Mouse (Mus musculus) skeletal muscle tissue, postnatal 0 days (tissue): Measurements from ENCODE around the gene Rcl1. TPM values are rescaled to one million over a fixed set of nuclear protein-coding genes. Genes with fewer than 3 reads are reported as not detected.
A peak's percentile ranks its signal among the peaks of the same experiment; 100 is the strongest.

Experiments
- microRNA counts: library from miRNA; unstranded; fragments of <30 nt; microRNA quantifications from one replicate; lab custom pipeline; 2015
- microRNA-seq, 2 experiments: library from miRNA; unstranded; fragments of <30 nt; microRNA quantifications; one replicate each; pipeline ENCODE4; 2016
- polyA plus RNA-seq: library from polyadenylated mRNA; unstranded; fragments of >200 nt; fragmentation: Nextera tagmentation; extraction: Ambion mirVana; gene quantifications from 2 replicates; pipeline ENCODE4 v1.2.1, GENCODE M21; 2015

The Rcl1 gene
- polyA plus RNA-seq, result 19.1 and 26.3 TPM in 2 replicates

GRCm38 (mm10) chr19:29100874-29101542, at the start of gene Rcl1:
Gene Rcl1, plus strand, starts transcription at chr19:29101375.

MicroRNAs within 50 kb of the gene (microRNA counts, 519-probe panel; counts per million panel counts)
- microRNA mmu-miR-101b (lab: Ali Mortazavi, UCI), result 2,628 counts per million, percentile 69 among the panel's probes with 10 or more counts

Small RNAs within 50 kb of the gene (microRNA-seq; reads per million reads assigned to microRNA genes)
- 1,173 to 1,363 reads per million in 2 experiments for gene Mir101b

Other genes starting within 250 kb of the Rcl1 start
- 3.4 and 5.4 TPM in 2 replicates for gene Plpp6, start 137.4 kb upstream of the Rcl1 start, polyA plus RNA-seq
- gene 4430402I18Rik, start 133.6 kb upstream of the Rcl1 start, polyA plus RNA-seq, result 18.2 and 19.5 TPM in 2 replicates
- 21.8 and 23.1 TPM in 2 replicates for gene Cdc37l1, start 111.0 kb upstream of the Rcl1 start, polyA plus RNA-seq
- gene Ak3, start 53.4 kb upstream of the Rcl1 start, polyA plus RNA-seq, result 68.3 and 77.4 TPM in 2 replicates
- gene Jak2, start 150.5 kb downstream of the Rcl1 start, polyA plus RNA-seq, result 4.1 and 5.0 TPM in 2 replicates
- 4.1 and 5.4 TPM in 2 replicates for gene Insl6, start 224.0 kb downstream of the Rcl1 start, polyA plus RNA-seq
- gene Rln1, start 233.3 kb downstream of the Rcl1 start, polyA plus RNA-seq, result 0.97 and 1.0 TPM in 2 replicates